11 mouse cellular contexts compared by ENCODE assay signal in genomic region chr4:150889273-150889954, GRCm38 (mm10). TPM values are rescaled to one million over a fixed set of nuclear protein-coding genes. Genes with fewer than 3 reads are reported as not detected.
A peak's percentile ranks its signal among the peaks of the same experiment; 100 is the strongest.
DNase-seq lines count a peak whose midpoint lies in the region; ATAC-seq and TF ChIP-seq lines count a peak whose summit lies in the region.
"Had no signal": no experiment of that assay in that cellular context is flagged by ENCODE, and none has a peak within 500 bp of the region (broad histone marks: within the 10 kb centered on the region; RNA-seq: fewer than 3 reads in every experiment).

No protein-coding gene starts in this region.

- 45% methylated on average over 20 of the region's 20 CpGs for WGBS in liver, embryonic 11.5 days
- 42% methylated on average over 20 of the region's 20 CpGs for WGBS in embryonic facial prominence, embryonic 12.5 days
- 37% methylated on average over 20 of the region's 20 CpGs for WGBS in kidney, embryonic 14.5 days
- WGBS in small intestine, adult 2 months = 15% methylated on average over 20 of the region's 20 CpGs

- DNase-seq in liver = peak; percentile 30
- DNase-seq in liver, embryonic 11.5 days (ENCODE audit: low spot score) = no peak
- DNase-seq in thymus, postnatal 14 days = no peak
- no peak for DNase-seq in embryo, embryonic 11 days
- DNase-seq: cerebellum, adult 11-12 months had no signal

- H3K27me3 ChIP-seq in liver, embryonic 11.5 days (replicated peaks; ENCODE audit: control insufficient read depth, insufficient read depth, low read length) = no peaks in the 10 kb centered on the region
- H3K27me3 ChIP-seq in embryonic facial prominence, embryonic 12.5 days = no peaks in the 10 kb centered on the region
- H3K27me3 ChIP-seq in kidney, embryonic 14.5 days (ENCODE audit: control insufficient read depth, insufficient read depth, low read length) = no peaks in the 10 kb centered on the region
- H3K27me3 ChIP-seq in small intestine, adult 2 months (ENCODE audit: control insufficient read depth, insufficient read depth, low read length) = no peaks in the 10 kb centered on the region
- H3K27me3 ChIP-seq: Patski had no signal

- no peak for TF ChIP-seq POLR2A in small intestine, adult 2 months (IDR thresholded peaks at IDR 0.05; ENCODE audit: low read depth, low read length)

- H3K36me3 ChIP-seq in liver, embryonic 11.5 days (ENCODE audit: control insufficient read depth, insufficient read depth, low read length) = no peaks in the 10 kb centered on the region
- no peaks in the 10 kb centered on the region for H3K36me3 ChIP-seq in embryonic facial prominence, embryonic 12.5 days
- H3K36me3 ChIP-seq in kidney, embryonic 14.5 days (ENCODE audit: control insufficient read depth, insufficient read depth, low read length) = no peaks in the 10 kb centered on the region
- H3K36me3 ChIP-seq in small intestine, adult 2 months (ENCODE audit: control insufficient read depth, insufficient read depth, low read length) = no peaks in the 10 kb centered on the region

- H3K9ac ChIP-seq in liver, embryonic 11.5 days (ENCODE audit: low read depth, low read length) = no peak overlapping the region
- H3K9ac ChIP-seq in embryonic facial prominence, embryonic 12.5 days = no peak overlapping the region
- peak overlapping the region; percentile 1; the same call in 1 of the 2 replicates for H3K9ac ChIP-seq in kidney, embryonic 14.5 days (ENCODE audit: low read depth, low read length)

- H3K9me3 ChIP-seq in liver, embryonic 11.5 days (ENCODE audit: control insufficient read depth, low read length) = no peaks in the 10 kb centered on the region
- H3K9me3 ChIP-seq in embryonic facial prominence, embryonic 12.5 days = no peaks in the 10 kb centered on the region
- no peaks in the 10 kb centered on the region for H3K9me3 ChIP-seq in kidney, embryonic 14.5 days (ENCODE audit: control insufficient read depth, low read length)
- H3K9me3 ChIP-seq: megakaryocyte, embryonic 14.5 days had no signal

- H3K4me3 ChIP-seq in liver, embryonic 11.5 days (ENCODE audit: low read depth, low read length) = no peak overlapping the region
- H3K4me3 ChIP-seq in embryonic facial prominence, embryonic 12.5 days = no peak overlapping the region
- H3K4me3 ChIP-seq in kidney, embryonic 14.5 days (ENCODE audit: low read length) = no peak overlapping the region
- peak overlapping the region; percentile 48 for H3K4me3 ChIP-seq in small intestine, adult 2 months (ENCODE audit: low read depth, low read length)
- H3K4me3 ChIP-seq: megakaryocyte, embryonic 14.5 days had no signal

- no peak for TF ChIP-seq CTCF in small intestine, adult 2 months (IDR thresholded peaks at IDR 0.05; ENCODE audit: extremely low read depth, insufficient read length, insufficient replicate concordance, low read depth, low read length)

- no peak for ATAC-seq in liver, embryonic 11.5 days (replicated peaks; ENCODE audit: low FRiP score)
- ATAC-seq in embryonic facial prominence, embryonic 12.5 days (ENCODE audit: insufficient number of reproducible peaks, insufficient read depth, low FRiP score, low TSS enrichment) = no peak
- ATAC-seq in kidney, embryonic 14.5 days (ENCODE audit: low FRiP score, low TSS enrichment) = no peak
- ATAC-seq: forebrain, embryonic 16.5 days; Patski had no signal

- peaks cover 10% of the 10 kb centered on the region for H3K4me1 ChIP-seq in liver, embryonic 11.5 days (replicated peaks; ENCODE audit: control insufficient read depth, insufficient read depth, low read length)
- peaks cover 10% of the 10 kb centered on the region; the same call in 1 of the 2 replicates for H3K4me1 ChIP-seq in embryonic facial prominence, embryonic 12.5 days
- peaks cover 18% of the 10 kb centered on the region; the same call in 1 of the 2 replicates for H3K4me1 ChIP-seq in kidney, embryonic 14.5 days (ENCODE audit: control insufficient read depth, insufficient read depth, low read length)
- H3K4me1 ChIP-seq in small intestine, adult 2 months (ENCODE audit: control insufficient read depth, insufficient read depth, insufficient read length, low read length) = peaks cover 5% of the 10 kb centered on the region

- no peak overlapping the region for H3K4me2 ChIP-seq in liver, embryonic 11.5 days
- H3K4me2 ChIP-seq in embryonic facial prominence, embryonic 12.5 days (replicated peaks) = no peak overlapping the region
- H3K4me2 ChIP-seq in kidney, embryonic 14.5 days (replicated peaks; ENCODE audit: low read depth, low read length) = peak overlapping the region; percentile 6; the same call in 1 of the 2 replicates

- no peak overlapping the region for H3K27ac ChIP-seq in liver, embryonic 11.5 days (ENCODE audit: low read depth, low read length)
- H3K27ac ChIP-seq in embryonic facial prominence, embryonic 12.5 days = 0 out of 2 replicates have a peak overlapping the region, but pooled peaks have one; percentile 6
- H3K27ac ChIP-seq in kidney, embryonic 14.5 days (ENCODE audit: low read depth, low read length) = peak overlapping the region; percentile 69; the same call in 1 of the 2 replicates
- H3K27ac ChIP-seq in small intestine, adult 2 months (ENCODE audit: insufficient read depth, low read depth, low read length) = peak overlapping the region; percentile 29; the same call in 1 of the 2 replicates

RNA-seq across cellular contexts. Expression of gene Park7, which starts 24.8 kb away (rescaled TPM):
- 526 and 535 TPM in 2 replicates for polyA plus RNA-seq in liver, embryonic 11.5 days (2014; fragmentation: Nextera tagmentation; extraction: Ambion mirVana)
- 425 and 444 TPM in 2 replicates for polyA plus RNA-seq in embryonic facial prominence, embryonic 12.5 days (2016; fragmentation: Nextera tagmentation; extraction: Ambion mirVana)
- 398 and 419 TPM in 2 replicates for polyA plus RNA-seq in kidney, embryonic 14.5 days (2014; fragmentation: Nextera tagmentation; extraction: Ambion mirVana)
- polyA plus RNA-seq in small intestine, adult 2 months (2012; rRNA removed) = 41.1 and 70.5 TPM in 2 replicates

RNA-seq across cellular contexts. Expression of gene Tnfrsf9, which starts 24.9 kb away (rescaled TPM):
- 0.21 and 0.26 TPM in 2 replicates for polyA plus RNA-seq in liver, embryonic 11.5 days (2014; fragmentation: Nextera tagmentation; extraction: Ambion mirVana)
- polyA plus RNA-seq in embryonic facial prominence, embryonic 12.5 days (2016; fragmentation: Nextera tagmentation; extraction: Ambion mirVana) = 0.29 and 1.0 TPM in 2 replicates
- 0.13 and 0.39 TPM in 2 replicates for polyA plus RNA-seq in kidney, embryonic 14.5 days (2014; fragmentation: Nextera tagmentation; extraction: Ambion mirVana)
- 0.72 and 1.3 TPM in 2 replicates for polyA plus RNA-seq in small intestine, adult 2 months (2012; rRNA removed)

RNA-seq across cellular contexts. Expression of gene Errfi1, which starts 35.7 kb away (rescaled TPM):
- polyA plus RNA-seq in liver, embryonic 11.5 days (2014; fragmentation: Nextera tagmentation; extraction: Ambion mirVana) = 26.2 and 27.7 TPM in 2 replicates
- polyA plus RNA-seq in embryonic facial prominence, embryonic 12.5 days (2016; fragmentation: Nextera tagmentation; extraction: Ambion mirVana) = 26.9 and 27.8 TPM in 2 replicates
- polyA plus RNA-seq in kidney, embryonic 14.5 days (2014; fragmentation: Nextera tagmentation; extraction: Ambion mirVana) = 22.0 and 34.3 TPM in 2 replicates
- polyA plus RNA-seq in small intestine, adult 2 months (2012; rRNA removed) = 6.6 and 26.7 TPM in 2 replicates
